Mouse (Mus musculus) midbrain, postnatal 0 days (tissue): ENCODE measurements at regions not wholly inside any gene's neighbourhood (a gene's known extent, or its start where the extent isn't known, plus 50 kb on each side); places are given as distances from the start of the nearest gene placed in this dataset.
A peak's percentile ranks its signal among the peaks of the same experiment; 100 is the strongest.

Experiments used
- ATAC-seq: fragments of 200-750 bp; cut with Nextera tagmentation; 2 replicates; pipeline ENCODE4 v1.8.0; 2017; ENCODE audit warnings: moderate number of reproducible peaks, mild to moderate bottlenecking, moderate TSS enrichment, moderate library complexity; ENCODE audit not compliant: low FRiP score
- DNase-seq: peaks from one replicate; pipeline ENCODE4 v3.0.0-alpha.2; 2015; ENCODE audit warnings: low spot score
- H3K27ac ChIP-seq: fragments of 300-500 bp; sonication (generic); 2 replicates; pipeline ENCODE4 v1.5.1; 2014; ENCODE audit warnings: low read depth, mild to moderate bottlenecking, low read length, mixed read lengths
- H3K27me3 ChIP-seq: fragments of 300-500 bp; sonication (generic); 2 replicates; pipeline ENCODE4 v1.6.1; 2014; ENCODE audit warnings: low read length, control low read depth, mixed read lengths; ENCODE audit not compliant: insufficient read depth
- H3K36me3 ChIP-seq: fragments of 300-500 bp; sonication (generic); 2 replicates; pipeline ENCODE4 v1.6.1; 2014; ENCODE audit warnings: low read length, control low read depth, mixed read lengths; ENCODE audit not compliant: insufficient read depth
- H3K4me1 ChIP-seq: fragments of 300-500 bp; sonication (generic); 2 replicates; pipeline ENCODE4 v1.6.1; 2014; ENCODE audit warnings: mild to moderate bottlenecking, control low read depth, antibody characterized with exemption, low read length, mixed read lengths; ENCODE audit not compliant: insufficient read depth
- H3K4me2 ChIP-seq: fragments of 300-500 bp; sonication (generic); 2 replicates; pipeline ENCODE4 v1.6.1; 2014; ENCODE audit warnings: low read depth, mild to moderate bottlenecking, low read length, mixed read lengths; ENCODE audit not compliant: poor library complexity, severe bottlenecking
- H3K4me3 ChIP-seq: fragments of 300-500 bp; sonication (generic); 2 replicates; pipeline ENCODE4 v1.5.1; 2014; ENCODE audit warnings: low read depth, mild to moderate bottlenecking, low read length, moderate library complexity
- H3K9ac ChIP-seq: fragments of 300-500 bp; sonication (generic); replicated peaks from 2 replicates; pipeline ENCODE4 v1.6.1; 2014; ENCODE audit warnings: mild to moderate bottlenecking, low read length, moderate library complexity, mixed read lengths; ENCODE audit not compliant: poor library complexity, severe bottlenecking
- H3K9me3 ChIP-seq: fragments of 300-500 bp; sonication (generic); 2 replicates; pipeline ENCODE4 v1.6.1; 2016; ENCODE audit warnings: low read length, control low read depth
- CTCF ChIP-seq: IDR thresholded peaks from 2 replicates; pipeline ENCODE4 v1.5.1; 2016; ENCODE audit warnings: antibody characterized with exemption, mild to moderate bottlenecking
- WGBS: fragments of 180-500 bp; shearing (Covaris S2); extraction: QIAGEN DNeasy Blood & Tissue Kit; methylation state at CpG from one replicate; pipeline ENCODE4 v1.1.7; 2014; 5-methylcytosine and 5-hydroxymethylcytosine counted together

- WGBS: 80% methylated on average over 2 of the region's 2 CpGs
- Histone ChIP-seq H3K9ac (no peak overlapping the region), H3K27me3 (no peaks in the 10 kb centered on the region), H3K4me2 (no peak overlapping the region), H3K9me3 (no peaks in the 10 kb centered on the region), H3K4me3 (no peak overlapping the region), H3K27ac (no peak overlapping the region), H3K36me3 (no peaks in the 10 kb centered on the region), H3K4me1 (no peaks in the 10 kb centered on the region)
- TF ChIP-seq CTCF: no peak
- ATAC-seq: no peak
- DNase-seq: no peak
These were observed 145.9 kb downstream of the BC067074 start for GRCm38 (mm10) chr13:113438872-113439271.

GRCm38 (mm10) chr13:113436288-113436687, 143.3 kb downstream of the BC067074 start:
- Histone ChIP-seq H3K27ac (no peak overlapping the region), H3K4me2 (no peak overlapping the region), H3K4me1 (no peaks in the 10 kb centered on the region), H3K27me3 (no peaks in the 10 kb centered on the region), H3K4me3 (no peak overlapping the region), H3K36me3 (no peaks in the 10 kb centered on the region), H3K9ac (no peak overlapping the region), H3K9me3 (no peaks in the 10 kb centered on the region)
- WGBS: 88% methylated on average over 3 of the region's 3 CpGs
- DNase-seq (no peak), ATAC-seq (no peak)
- TF ChIP-seq CTCF: no peak

GRCm38 (mm10) chr13:113435117-113435516, 142.2 kb downstream of the BC067074 start:
- Histone ChIP-seq H3K4me3 (no peak overlapping the region), H3K4me2 (no peak overlapping the region), H3K36me3 (no peaks in the 10 kb centered on the region), H3K27me3 (no peaks in the 10 kb centered on the region), H3K4me1 (no peaks in the 10 kb centered on the region), H3K9ac (no peak overlapping the region), H3K9me3 (no peaks in the 10 kb centered on the region), H3K27ac (no peak overlapping the region)
- TF ChIP-seq CTCF: no peak
- ATAC-seq (no peak), DNase-seq (no peak)
- 90% methylated on average over 4 of the region's 4 CpGs for WGBS

- WGBS: 76% methylated on average over 5 of the region's 5 CpGs
- no peak for TF ChIP-seq CTCF
- H3K4me2 ChIP-seq: no peak overlapping the region
These were observed 140.5 kb downstream of the BC067074 start for GRCm38 (mm10) chr13:113433456-113433855.

GRCm38 (mm10) chr13:113429615-113430014, 136.7 kb downstream of the BC067074 start:
- H3K4me2 ChIP-seq: no peak overlapping the region
- ATAC-seq (no peak), DNase-seq (peak; percentile 10)
- no peaks in the 10 kb centered on the region for H3K9me3 ChIP-seq
- H3K4me1 ChIP-seq: no peaks in the 10 kb centered on the region
- no peak overlapping the region for H3K9ac ChIP-seq
- no peak overlapping the region for H3K4me3 ChIP-seq
- no peaks in the 10 kb centered on the region for H3K36me3 ChIP-seq
- 49% methylated on average over 3 of the region's 3 CpGs for WGBS
- peak; percentile 57 for TF ChIP-seq CTCF
- no peaks in the 10 kb centered on the region for H3K27me3 ChIP-seq
- no peak overlapping the region for H3K27ac ChIP-seq

More at GRCm38 (mm10) chr13:113433456-113433855, 140.5 kb downstream of the BC067074 start:
- Histone ChIP-seq H3K9ac (no peak overlapping the region), H3K27ac (no peak overlapping the region), H3K36me3 (no peaks in the 10 kb centered on the region), H3K4me1 (no peaks in the 10 kb centered on the region), H3K27me3 (no peaks in the 10 kb centered on the region), H3K4me3 (no peak overlapping the region), H3K9me3 (no peaks in the 10 kb centered on the region)
- DNase-seq (no peak), ATAC-seq (no peak)
